In the genomic region with DNA sequence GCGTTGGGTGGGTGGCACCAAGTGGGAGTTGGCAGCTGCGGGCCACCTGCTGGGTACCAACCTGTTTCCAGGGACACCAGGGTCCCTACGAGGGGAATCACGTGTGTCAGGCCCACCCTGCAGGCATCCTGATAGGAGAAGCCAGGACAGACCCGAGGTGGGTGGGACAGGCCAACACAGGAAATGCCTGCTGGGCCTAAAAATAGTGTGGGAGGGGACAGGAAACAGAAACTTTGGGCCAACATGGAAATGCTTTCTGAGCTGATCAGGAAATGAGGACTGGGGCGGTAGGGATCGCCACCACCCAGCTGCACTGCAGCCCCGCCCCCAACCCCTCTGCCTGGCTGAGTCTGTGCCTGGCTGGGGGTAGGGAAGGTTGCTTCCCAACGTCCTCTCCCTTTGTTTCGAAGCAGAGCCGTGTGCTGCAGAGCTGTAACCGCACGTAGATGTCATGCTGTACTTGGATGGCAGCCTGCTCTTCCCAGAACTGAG, we compare ENCODE assay signal across 8 mouse cellular contexts.
A peak's percentile ranks its signal among the peaks of the same experiment; 100 is the strongest.
DNase-seq lines count a peak whose midpoint lies in the region; TF ChIP-seq lines count a peak whose summit lies in the region.

No protein-coding gene starts in this region.

- no peak overlapping the region for H3K4me3 ChIP-seq in heart, adult 2 months
- H3K4me3 ChIP-seq in lung, adult 2 months (replicated peaks; ENCODE audit: extremely low read depth, low read depth, low read length), result no peak overlapping the region

- peak overlapping the region; percentile 93 for H3K27ac ChIP-seq in heart, adult 2 months

- no peak for TF ChIP-seq CTCF in brain, embryonic 14.5 days (IDR thresholded peaks at IDR 0.05; ENCODE audit: borderline replicate concordance, extremely low read depth, insufficient read depth, insufficient read length)
- TF ChIP-seq CTCF in heart, adult 2 months (IDR thresholded peaks at IDR 0.05), result no peak
- no peak for TF ChIP-seq CTCF in lung, adult 2 months (IDR thresholded peaks at IDR 0.05; ENCODE audit: insufficient read depth, low read length)

- peak overlapping the region; percentile 18; the same call in 1 of the 2 replicates for H3K9ac ChIP-seq in heart, adult 2 months (ENCODE audit: low read depth, low read length)

- H3K4me1 ChIP-seq in heart, adult 2 months (ENCODE audit: control insufficient read depth, insufficient read depth, low read length), result peaks cover 16% of the 10 kb centered on the region
- H3K4me1 ChIP-seq in lung, adult 2 months (ENCODE audit: control insufficient read depth, insufficient read depth, low read length), result peaks cover 14% of the 10 kb centered on the region

- WGBS in heart, adult 2 months, result 10% methylated on average over 13 of the region's 13 CpGs
- 13% methylated on average over 13 of the region's 13 CpGs for WGBS in lung, adult 2 months

- peak; percentile 95 for TF ChIP-seq EP300 in heart, adult 2 months (IDR thresholded peaks at IDR 0.05; ENCODE audit: insufficient read depth, low read depth, low read length)

- intact Hi-C loops in heart, adult 2 months (cut with DNase I), result loop anchor here (2.0 kb wide), 1 partner anchor 50 kb away; no protein-coding TSS in a partner anchor
- intact Hi-C loops in left cerebral cortex, postnatal 14 days (cut with DNase I), result no loop called here

- TF ChIP-seq POLR2A in brain, embryonic 14.5 days (IDR thresholded peaks at IDR 0.05; ENCODE audit: borderline replicate concordance, extremely low read depth, insufficient read depth, insufficient read length, poor library complexity, severe bottlenecking), result no peak
- peak; percentile 77 for TF ChIP-seq POLR2A in heart, adult 2 months (IDR thresholded peaks at IDR 0.05; ENCODE audit: insufficient read depth, low read depth, low read length)
- TF ChIP-seq POLR2A in lung, adult 2 months (IDR thresholded peaks at IDR 0.05; ENCODE audit: borderline replicate concordance, extremely low read depth, low read depth, low read length), result peak; percentile 64; the same call in 1 of the 2 replicates

- no peaks in the 10 kb centered on the region for H3K27me3 ChIP-seq in heart, adult 2 months (ENCODE audit: control insufficient read depth, insufficient read depth, low read length)

- DNase-seq in layer of hippocampus, postnatal 14 days (ENCODE audit: low spot score in 2 of 2), result peak; percentile 34 to 37
- no peak for DNase-seq in layer of hippocampus, postnatal 36 days
- peak; percentile 44 for DNase-seq in brain, embryonic 14.5 days (ENCODE audit: low read depth)
- peak; percentile 82 to 89 for DNase-seq in heart, adult 2 months
- peak; percentile 65 for DNase-seq in kidney, adult 18-20 months
- DNase-seq in lung, adult 2 months, result peak; percentile 50
- no peak for DNase-seq in adipocyte (ENCODE audit: low spot score)
- DNase-seq in left cerebral cortex, postnatal 14 days (ENCODE audit: low spot score in 2 of 2), result no peak

- H3K36me3 ChIP-seq in heart, adult 2 months (ENCODE audit: control insufficient read depth, insufficient read depth, low read length), result no peaks in the 10 kb centered on the region

- H3K79me2 ChIP-seq in heart, adult 2 months (replicated peaks; ENCODE audit: control insufficient read depth, insufficient read depth, low read length), result no peaks in the 10 kb centered on the region

Comparison
In these comparisons a context has a peak if more than half of its experiments do, and no peak if none do; other contexts are left out.
1. DNase-seq: peak in layer of hippocampus, postnatal 14 days (2 of 2), brain, embryonic 14.5 days (single experiment), heart, adult 2 months (2 of 2), kidney, adult 18-20 months (single experiment) and lung, adult 2 months (single experiment); none in layer of hippocampus, postnatal 36 days (0 of 2), adipocyte (single experiment) and left cerebral cortex, postnatal 14 days (0 of 2).